Mouse (Mus musculus): Measurements from ENCODE around the gene Espn.

Gene Espn

DNA sequence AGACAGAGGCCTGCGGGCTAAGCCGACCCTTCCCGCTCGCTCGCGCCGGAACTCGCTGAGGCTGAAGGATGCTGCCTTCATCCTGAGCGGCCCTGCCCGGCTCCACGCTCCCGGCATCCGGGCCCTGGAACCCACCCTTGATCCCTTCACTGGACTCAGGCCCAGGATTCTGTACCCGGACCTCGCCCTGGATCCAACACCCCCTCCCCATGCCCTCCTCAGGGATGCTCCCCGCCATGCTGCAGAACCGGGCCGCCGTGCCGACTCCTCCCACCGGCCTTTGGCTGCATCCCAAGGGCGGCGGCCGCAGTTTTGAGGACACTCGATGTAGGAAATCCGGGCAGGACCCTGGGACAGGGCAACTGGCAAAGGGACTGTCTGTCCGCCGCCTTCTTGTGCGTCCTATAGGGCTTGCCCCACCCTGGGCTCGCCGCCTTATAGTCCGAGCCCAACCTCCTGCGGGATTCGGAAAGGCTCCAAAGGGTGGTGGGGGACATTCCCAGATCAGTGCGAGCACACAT lies 26.2 kb upstream of the Espn start:
- DNase-seq (ENCODE audit: low read depth, low spot score) = no peak

DNA sequence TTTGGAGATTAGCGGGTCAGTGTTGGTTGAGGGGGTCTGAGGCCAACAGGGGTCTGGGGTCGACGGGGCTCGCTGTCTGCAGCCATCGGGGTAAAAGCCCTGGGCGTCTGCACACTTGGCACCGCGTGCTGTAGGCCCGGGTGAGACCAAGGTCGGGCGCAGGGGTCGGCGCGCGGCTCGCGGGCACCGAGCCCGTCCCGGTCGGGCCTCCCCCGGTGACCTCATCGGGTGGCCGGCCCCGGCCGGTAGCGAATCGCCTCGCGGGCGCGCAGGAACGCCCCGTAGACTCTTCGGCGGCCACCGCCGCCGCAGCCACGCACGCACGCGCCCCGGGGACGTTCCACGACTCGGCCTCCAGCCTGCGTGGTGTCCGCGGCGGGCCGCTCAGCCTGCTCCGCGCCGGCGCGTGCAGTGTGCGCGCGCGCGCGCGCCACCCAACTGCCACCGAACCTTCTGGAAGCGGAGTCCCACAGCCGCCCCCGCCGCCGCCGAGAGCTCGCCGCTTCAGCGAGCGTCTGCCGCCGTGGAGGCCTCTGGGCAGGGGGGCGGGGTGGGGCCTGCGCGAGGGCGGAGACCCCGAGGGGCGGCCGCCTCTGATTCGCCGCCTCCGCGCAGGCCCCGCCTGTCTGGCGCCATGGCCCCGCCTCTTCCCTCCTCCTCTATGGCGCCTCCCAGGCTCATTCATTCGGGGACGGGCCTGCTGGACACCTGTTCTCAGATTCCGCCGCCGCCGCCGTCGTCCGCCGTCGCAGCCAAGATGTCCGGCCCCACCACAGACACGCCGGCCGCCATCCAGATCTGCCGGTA lies 25.6 kb upstream of the Espn start, which contains the start of gene Acot7:
Gene Acot7 (plus strand): TSS at position 598 of the 807 bp plus-strand sequence.
- peak; percentile 86 for DNase-seq (ENCODE audit: low read depth, low spot score)

DNA sequence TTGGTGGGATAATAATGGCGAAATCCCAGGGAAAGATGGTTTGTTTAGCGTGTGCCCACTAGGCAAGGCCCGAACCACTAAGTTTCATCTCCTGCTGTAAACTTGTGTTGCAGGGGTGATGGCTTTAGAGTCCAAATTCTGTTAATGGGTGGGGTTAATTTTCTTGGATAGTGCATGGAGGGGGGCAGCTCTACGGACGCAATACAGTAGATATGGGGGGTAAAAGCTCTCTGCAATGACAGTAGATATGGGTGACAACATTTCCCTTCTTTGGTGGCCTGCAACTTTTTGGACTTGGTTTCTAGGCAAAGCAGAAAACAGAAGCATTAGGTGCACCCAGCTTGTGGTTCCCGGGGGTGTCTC lies 25.0 kb upstream of the Espn start:
- DNase-seq (ENCODE audit: low read depth, low spot score) = no peak

DNA sequence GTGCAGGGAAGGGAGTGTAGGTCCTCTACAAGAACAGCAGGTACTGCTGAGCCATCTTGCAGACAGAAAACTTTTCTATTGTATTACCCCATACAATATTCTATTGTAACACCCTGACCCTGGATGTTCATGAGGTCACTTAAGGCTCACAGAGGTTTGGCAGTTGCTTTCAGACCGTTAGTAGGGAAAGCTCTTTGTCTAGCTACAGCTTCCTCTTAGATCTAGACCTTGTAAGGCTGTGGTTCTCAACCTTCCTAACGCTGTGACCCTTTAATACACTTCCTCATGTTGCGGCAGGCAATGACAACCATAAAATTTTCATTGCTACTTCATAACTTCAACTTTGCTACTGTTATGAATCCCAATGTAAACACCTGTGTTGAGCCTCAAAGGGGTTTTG lies 24.5 kb upstream of the Espn start:
- DNase-seq (ENCODE audit: low read depth, low spot score) = no peak

DNA sequence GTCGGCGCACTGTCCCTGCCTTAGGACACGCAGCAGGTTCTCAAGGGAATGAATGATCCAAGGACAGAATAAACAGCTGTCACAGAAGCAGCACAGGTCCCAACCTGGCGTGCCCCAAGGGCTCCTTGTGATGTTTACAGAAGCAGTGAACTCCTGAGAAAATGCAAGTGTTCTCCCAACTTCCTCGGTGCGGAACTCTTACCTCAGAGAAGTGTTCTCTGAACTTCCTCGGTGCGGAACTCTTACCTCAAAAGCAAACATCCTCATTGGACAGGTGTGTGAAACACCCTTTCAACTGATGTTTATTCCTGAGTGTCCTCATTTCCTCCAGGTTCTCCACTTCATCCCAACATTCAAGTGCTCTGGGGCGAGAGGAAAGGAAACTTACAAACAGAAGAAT lies 21.8 kb upstream of the Espn start:
- DNase-seq (ENCODE audit: low read depth, low spot score) = no peak

DNA sequence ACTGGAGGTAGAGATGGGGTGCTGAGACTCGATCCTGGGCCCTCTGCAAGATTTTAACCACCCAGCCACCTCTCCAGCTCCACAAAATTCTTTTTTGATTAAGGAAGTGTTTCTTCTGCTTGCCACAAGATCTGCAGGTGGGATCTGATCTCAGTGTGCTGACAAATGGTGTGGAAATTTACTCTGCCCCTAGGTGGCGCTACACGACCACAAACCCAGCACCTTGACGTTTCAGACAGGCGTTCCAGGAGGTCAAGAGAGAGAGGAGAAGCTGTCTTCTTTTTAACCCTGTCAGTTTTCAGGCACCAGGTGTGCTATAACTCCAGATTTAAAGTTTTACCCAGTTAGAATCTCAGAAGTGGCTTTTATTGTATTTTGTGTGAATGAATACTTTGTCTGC lies 20.9 kb upstream of the Espn start:
- peak; percentile 87 for DNase-seq (ENCODE audit: low read depth, low spot score)

DNA sequence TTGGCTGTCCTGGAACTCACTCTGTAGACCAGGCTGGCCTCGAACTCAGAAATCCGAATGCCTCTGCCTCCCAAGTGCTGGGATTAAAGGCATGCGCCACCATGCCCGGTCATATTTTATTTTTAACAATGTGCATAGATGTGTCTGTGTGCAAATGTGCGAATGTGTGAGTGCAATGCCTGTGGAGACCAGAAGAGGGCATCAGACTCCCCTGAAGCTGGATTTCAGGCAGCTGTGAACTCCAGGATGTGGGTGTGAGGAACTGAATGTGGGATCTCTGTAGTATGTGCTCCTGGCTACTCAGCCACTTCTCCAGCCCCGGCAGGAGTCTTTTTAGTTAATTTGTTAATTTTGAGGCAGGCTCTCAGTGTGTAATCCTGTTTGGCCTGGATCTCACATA lies 19.4 kb upstream of the Espn start:
- peak; percentile 80 for DNase-seq (ENCODE audit: low read depth, low spot score)

DNA sequence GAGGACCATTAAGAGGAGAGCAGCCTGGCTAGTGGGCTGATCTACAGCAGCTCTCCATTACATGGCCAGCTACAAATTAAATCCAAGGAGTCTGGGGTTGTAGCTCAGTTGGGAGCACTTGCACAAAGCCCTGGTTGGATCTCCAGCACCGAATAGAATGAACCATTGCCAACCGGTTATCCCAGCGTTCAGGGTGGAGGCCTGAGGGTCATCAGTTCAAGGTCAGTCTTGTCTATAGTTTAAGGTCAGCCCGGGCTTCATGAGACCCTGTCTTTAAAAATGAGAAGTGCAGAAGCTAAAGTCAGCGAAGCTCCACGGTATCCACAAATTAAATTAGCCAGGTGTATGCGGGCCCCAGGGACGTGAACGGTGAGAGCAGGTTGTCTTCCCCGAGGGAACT lies 18.1 kb upstream of the Espn start:
- peak; percentile 73 for DNase-seq (ENCODE audit: low read depth, low spot score)

DNA sequence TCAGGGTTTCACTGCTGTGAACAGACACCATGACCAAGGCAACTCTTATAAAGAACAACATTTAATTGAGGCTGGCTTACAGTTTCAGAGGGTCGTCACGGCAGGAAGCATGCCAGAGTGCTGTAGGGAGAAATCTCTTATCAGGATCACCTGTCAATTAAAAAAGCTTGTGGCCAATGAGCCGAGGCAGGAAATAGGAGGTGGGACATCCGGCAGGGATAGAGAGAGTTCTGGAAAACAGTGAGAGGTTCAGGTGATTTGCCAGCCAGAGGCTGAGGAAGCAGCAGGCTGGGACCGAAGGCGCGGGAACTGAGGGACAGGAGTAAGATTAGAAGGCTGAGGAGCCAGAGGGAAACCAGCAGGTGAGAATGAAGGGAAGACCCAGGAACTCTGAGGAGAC lies 16.9 kb upstream of the Espn start:
- no peak for DNase-seq (ENCODE audit: low read depth, low spot score)

DNA sequence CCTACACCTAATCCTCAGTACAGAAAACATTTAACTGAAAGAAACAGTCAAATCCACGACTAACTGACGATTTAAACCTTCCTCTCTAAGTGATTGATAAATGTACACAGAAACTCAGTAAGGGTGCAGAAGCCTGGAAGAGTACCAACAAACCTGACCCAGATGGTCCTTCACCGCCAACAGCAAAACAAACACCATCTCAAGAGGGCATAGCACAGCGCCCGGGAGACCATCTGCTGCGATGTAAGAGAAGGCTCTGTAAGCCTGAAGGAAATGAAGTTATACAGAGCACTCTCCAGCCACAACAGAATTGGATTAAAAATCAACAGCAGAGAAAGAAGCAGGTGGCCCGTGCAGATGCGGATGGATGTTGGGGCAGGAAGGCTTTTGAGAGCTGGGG lies 15.9 kb upstream of the Espn start:
- DNase-seq (ENCODE audit: low read depth, low spot score) = no peak

DNA sequence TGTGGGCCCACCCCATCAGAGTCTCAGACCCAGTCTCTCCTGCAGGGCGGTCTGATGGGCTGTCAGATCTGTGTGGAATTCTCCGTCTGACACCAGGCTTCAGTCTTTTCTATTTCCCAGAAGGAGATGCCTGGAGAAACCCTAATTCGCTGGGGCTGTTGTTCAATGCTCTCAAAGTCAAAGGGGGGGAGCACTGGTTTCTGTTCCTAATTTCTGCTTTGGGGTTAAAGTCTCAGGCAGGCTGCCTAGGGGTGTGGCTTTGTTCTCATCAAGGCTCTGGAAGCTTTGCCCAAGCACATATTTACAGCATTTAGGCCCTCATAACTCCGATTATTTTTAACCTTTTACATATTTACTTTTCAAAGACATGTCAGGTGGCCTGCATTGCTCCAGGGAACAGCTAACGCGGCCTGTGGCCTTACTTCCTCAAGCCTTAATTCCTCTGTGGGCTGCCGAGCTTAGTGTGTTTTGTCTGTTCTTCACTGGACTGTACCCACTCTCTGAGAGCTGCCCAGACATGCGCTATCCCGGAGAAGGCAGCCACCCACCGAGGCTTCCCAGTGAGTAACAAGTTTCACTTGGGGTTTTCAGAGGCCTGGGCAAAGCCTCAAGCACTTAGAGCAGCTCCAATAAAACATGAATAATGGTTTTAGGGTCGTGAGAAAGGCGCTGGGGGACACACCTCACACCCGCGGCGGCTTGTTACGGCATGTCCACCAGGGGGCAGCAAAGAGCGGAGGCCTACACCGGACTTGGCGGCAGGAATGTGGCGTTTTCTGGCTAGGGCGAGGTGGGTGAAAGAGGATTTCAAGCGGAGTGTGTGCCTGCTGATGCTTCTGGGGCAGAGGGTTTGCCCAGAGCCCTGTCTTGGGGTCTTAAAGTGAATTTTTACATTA lies 13.1 kb upstream of the Espn start:
- DNase-seq (ENCODE audit: low read depth, low spot score) = peak; percentile 75

DNA sequence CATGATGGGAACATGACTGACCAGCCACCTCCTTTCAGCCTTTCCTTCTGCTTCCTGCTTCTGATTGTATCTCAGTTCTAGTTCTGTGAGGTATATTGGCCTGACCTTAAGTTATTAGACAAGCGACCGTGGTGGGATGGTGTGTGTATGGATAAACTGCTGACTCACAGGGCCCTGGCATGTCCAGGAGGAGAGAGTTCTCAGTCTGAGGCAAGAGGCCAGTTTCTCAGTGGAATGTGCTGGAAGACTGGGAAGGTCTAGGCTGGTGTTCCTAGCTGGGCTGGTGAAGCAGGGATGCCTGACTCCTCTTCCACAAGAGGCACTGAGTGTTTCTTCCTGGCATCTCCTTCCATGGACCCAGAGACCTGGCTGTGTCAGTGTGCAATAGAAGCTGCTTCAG lies 10.6 kb upstream of the Espn start:
- DNase-seq (ENCODE audit: low read depth, low spot score) = no peak

DNA sequence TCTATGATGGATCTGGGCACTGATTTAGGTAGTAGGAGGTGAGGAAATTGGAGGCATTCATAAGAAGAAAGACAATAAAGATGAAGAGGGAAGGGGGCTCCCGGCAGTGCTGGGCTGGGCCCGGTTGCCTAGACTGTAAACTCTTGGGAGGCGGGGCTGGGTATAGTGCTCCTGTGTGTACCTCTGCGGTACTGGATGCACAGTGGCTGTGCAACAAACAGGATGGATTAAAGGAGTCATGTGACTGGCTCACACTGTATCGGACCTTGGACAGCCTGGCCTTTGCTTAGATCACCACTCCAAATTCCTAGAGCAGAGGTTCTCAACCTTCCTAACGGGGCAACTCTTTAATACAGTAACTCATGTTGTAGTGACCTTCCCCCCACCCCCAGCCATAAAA lies 9.4 kb upstream of the Espn start:
- DNase-seq (ENCODE audit: low read depth, low spot score) = no peak

DNA sequence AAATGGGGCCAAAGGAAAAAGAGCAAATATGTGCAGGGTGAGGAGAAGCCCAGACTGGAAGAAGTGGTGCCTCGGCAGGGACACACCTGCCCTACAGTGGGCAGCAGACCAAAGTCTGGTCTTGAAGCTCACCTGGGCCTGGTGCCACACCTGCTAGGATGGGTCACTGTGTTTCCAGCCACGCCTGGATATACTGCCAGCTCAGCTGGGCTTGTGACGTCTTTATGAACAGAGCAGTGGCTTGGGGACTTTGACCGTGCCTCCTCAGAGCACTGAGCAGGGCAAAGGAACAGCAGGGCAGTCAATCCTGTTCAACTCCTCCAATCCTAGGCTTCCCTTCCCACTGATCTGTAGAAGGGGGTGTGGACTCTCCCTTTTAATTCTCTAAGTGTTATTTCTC lies 8.6 kb upstream of the Espn start:
- no peak for DNase-seq (ENCODE audit: low read depth, low spot score)

DNA sequence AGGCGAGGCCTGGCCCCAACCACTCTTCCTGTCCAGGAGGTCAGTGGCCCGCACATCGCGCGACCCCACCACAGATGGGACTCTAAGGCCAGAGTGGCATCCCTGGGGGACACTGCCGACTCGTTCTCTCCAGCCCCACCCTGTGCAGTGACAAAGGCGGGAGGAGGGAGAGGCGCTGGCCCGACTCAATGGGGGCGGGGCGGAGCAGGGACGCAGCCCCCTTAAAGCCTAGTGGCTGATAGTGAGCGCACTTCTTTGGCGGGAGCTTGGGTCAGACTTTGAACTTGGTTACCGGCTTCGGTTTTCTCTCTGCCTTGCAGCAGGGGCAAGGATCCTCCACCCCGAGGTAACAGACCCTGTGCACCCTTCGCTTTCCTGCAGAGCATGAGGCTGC lies 7.1 kb upstream of the Espn start:
- peak; percentile 38 for DNase-seq (ENCODE audit: low read depth, low spot score)

DNA sequence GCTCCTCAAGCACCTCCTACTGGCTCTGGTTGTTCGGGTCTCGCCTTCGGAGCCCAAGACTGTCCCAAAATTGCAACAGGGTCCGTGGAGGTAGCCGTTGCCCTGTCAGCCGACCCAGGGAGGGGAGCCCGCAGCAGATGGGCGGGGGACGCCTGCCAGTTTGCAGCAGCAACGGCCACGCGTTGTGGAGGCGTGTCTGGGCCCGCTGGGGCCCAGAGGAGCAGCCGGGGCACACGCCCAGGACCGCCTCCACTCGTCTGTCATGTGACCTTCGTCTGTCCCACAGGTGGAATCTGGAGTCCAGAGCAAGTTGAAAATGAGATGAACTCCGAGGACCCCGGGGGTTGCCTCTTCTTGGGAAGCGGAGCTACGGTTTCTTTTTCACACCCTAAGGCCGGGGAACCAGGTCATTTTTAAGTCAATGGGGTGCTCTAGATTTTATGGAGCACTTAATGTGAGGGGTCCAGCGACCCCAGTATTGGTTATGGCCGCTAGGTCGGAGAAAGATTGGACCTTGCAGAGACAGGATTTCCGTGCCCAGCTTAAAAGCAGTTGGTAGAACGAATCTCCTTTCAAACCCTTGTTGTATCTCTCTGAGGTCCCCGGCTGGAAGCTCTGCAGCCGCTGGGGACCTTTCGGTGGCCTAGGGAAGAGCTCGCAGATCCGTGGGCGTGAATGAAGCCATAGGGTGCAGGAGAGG lies 6.6 kb upstream of the Espn start, which contains the start of gene Hes2:
Gene Hes2 (plus strand): TSS at position 283 of the 700 bp plus-strand sequence.
- peak; percentile 60 for DNase-seq (ENCODE audit: low read depth, low spot score)

DNA sequence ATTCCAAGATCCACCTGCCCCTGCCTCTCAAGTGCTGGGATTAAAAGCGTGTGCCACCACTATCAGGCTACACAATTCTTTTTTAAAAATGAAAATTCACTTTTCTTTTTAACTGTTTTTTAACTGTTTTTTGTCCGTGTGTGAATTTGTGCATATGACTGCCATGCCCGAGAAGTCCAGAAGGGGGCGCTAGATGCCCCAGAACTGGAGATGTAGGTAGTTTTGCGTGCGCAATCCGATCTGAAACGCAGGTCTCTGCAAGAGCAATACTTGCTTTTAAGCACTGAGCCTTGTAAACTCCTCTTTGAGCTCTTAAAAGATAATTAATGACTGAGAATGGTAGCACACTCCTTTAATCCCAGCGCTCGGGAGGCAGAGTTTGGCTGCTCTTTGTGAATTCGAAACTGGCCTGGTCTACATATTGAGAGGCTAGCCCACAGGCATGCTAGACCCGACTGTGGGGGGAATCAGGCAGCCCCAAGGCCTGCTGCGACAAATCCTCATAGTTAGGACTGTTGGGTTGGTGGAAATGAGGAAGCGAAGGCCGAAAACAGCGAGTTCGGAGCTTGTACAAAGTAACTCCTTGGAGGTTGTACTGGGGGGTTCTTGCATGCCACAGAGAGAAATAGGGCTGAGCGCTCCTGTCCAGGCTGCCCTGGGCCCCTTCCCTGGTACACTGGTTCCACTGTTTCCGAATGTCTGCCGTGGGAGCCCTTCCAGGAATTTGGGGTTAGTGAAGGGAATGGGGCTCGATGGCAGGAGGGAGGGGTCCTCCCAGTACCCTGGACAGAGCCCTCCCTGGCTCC lies 5.8 kb upstream of the Espn start:
- peak; percentile 77 for DNase-seq (ENCODE audit: low read depth, low spot score)

DNA sequence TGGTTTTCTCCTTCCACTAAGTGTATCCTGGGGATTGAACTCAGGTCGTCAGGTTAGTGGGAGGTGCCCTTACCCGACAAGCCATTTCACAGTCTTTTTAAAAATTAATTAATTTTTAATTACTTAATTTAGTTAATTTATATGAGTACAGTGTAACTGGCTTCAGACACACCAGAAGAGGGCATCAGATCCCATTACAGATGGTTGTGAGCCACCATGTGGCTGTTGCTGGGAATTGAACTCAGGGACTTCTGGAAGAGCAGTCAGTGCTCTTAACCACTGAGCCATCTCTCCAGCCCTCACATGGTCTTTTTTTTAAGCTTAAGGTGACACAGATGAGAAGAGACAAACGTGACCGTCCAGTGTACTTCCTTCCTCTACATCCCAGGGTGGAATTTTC lies 2.8 kb upstream of the Espn start:
- no peak for DNase-seq (ENCODE audit: low read depth, low spot score)

DNA sequence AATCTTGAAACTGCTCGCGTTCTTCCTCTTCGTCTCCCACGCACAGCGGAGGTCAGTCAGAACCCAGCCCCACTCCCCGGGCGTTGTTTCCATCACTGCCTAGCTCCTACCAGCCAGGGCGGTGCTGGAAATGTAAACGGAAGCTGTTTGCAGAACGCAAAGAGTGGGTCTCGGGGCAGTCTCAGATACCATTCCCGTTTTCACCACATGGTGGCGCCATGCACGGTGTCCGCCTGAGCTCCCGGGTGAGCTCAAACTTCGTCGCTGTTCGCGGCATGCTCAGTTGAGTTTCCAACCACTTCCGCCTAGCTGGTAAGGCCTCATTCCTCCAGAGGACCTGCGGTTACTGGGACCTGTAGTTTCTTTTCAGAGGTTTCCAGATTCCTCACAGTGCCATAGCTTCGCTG lies 1.6 kb upstream of the Espn start:
- DNase-seq (ENCODE audit: low read depth, low spot score) = peak; percentile 94

DNA sequence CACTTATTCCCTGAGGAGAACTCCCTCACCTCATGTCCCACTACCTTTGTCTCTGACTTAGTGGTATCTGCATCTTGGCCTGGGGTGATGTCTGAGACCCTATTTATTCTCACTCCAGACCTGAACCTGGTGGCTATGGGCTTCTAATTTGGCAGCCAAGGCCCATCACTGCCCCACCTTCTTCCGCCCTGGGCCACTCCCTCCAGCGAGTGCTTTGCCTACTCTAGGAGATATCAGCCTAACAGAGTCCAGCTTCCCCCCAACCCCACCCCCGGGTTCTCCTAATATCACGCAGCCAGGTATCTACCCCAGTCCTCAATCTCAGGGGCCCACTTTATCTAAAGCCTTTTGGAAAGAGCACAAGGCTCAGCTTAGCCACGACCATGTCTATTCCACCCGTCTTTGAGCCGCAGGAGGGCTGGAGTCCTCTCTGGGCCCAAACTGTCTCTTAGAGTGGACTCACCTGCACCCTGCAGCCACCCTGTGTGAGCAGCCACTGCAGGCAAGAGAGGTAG lies 663 bp downstream of the Espn start:
- no peak for DNase-seq (ENCODE audit: low read depth, low spot score)

DNA sequence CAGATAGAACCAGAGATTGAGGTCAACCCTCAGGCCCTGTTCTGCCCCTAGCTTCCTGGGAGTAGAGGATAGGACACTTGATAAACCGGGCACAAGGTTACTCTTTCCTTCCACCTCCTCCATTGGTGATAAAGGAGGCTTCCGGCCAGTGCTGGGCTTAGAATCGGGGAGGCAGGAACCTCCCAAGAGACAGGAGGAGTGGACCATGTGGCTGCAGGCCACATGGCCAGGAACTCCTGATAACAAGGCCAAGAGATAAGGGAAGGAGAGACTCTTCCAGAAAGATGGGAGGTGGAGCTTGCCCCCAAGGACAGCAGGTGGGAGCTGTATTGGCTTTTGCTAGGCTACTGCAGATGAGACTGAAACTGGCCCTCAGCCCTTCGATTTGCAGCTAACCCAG lies 1.6 kb downstream of the Espn start:
- DNase-seq (ENCODE audit: low read depth, low spot score) = no peak

Data from ES-CJ7 (cell line).